Mouse (Mus musculus) skeletal muscle tissue, adult 2 months (tissue): ENCODE results near the gene C1qb.

ENCODE experiments used
- DNase-seq: peaks from one replicate; pipeline ENCODE4 v3.0.0-alpha.2; 2012; ENCODE audit warnings: low read depth, low spot score

Gene C1qb

GRCm38 (mm10) chr4:136886101-136886500 is at the start of gene C1qb:
Gene C1qb (minus strand): TSS chr4:136886187.
- DNase-seq = peak; percentile 68

GRCm38 (mm10) chr4:136934746-136935613 is 49.0 kb upstream of the C1qb start:
- DNase-seq = no peak

GRCm38 (mm10) chr4:136930474-136930873 is 44.5 kb upstream of the C1qb start:
- DNase-seq = no peak

- peak; percentile 6 for DNase-seq
Measured at GRCm38 (mm10) chr4:136928928-136929327, 42.9 kb upstream of the C1qb start.

- no peak for DNase-seq
Measured at GRCm38 (mm10) chr4:136925804-136926203, 39.8 kb upstream of the C1qb start.

- DNase-seq = peak; percentile 14
Measured at GRCm38 (mm10) chr4:136924529-136924928, 38.5 kb upstream of the C1qb start.

GRCm38 (mm10) chr4:136919526-136919925 is 33.5 kb upstream of the C1qb start:
- DNase-seq = no peak

- no peak for DNase-seq
Measured at GRCm38 (mm10) chr4:136918834-136919233, 32.8 kb upstream of the C1qb start.

GRCm38 (mm10) chr4:136917165-136917524 is 31.2 kb upstream of the C1qb start:
- no peak for DNase-seq

- no peak for DNase-seq
Measured at GRCm38 (mm10) chr4:136916359-136917164, 30.6 kb upstream of the C1qb start.

- DNase-seq = no peak
Measured at GRCm38 (mm10) chr4:136912841-136913240, 26.9 kb upstream of the C1qb start.

- no peak for DNase-seq
Measured at GRCm38 (mm10) chr4:136911804-136912203, 25.8 kb upstream of the C1qb start.

- DNase-seq = no peak
Measured at GRCm38 (mm10) chr4:136911211-136911646, 25.2 kb upstream of the C1qb start.

- DNase-seq = no peak
Measured at GRCm38 (mm10) chr4:136907809-136908208, 21.8 kb upstream of the C1qb start.

GRCm38 (mm10) chr4:136907033-136907432 is 21.0 kb upstream of the C1qb start:
- peak; percentile 31 for DNase-seq

GRCm38 (mm10) chr4:136904767-136905539 is 19.0 kb upstream of the C1qb start:
- no peak for DNase-seq

- DNase-seq = no peak
Measured at GRCm38 (mm10) chr4:136899154-136899553, 13.2 kb upstream of the C1qb start.

- DNase-seq = peak; percentile 42
Measured at GRCm38 (mm10) chr4:136898637-136899036, 12.7 kb upstream of the C1qb start, which contains the start of gene C1qa. Gene C1qa (minus strand): TSS chr4:136898803.

GRCm38 (mm10) chr4:136898084-136898598 is 12.2 kb upstream of the C1qb start:
- DNase-seq = no peak

- no peak for DNase-seq
Measured at GRCm38 (mm10) chr4:136896461-136896860, 10.5 kb upstream of the C1qb start.

GRCm38 (mm10) chr4:136895861-136896260 is 9.9 kb upstream of the C1qb start:
- no peak for DNase-seq
